In genomic region chr4:71517921-71518404, GRCm38 (mm10) we compare ENCODE assay signal across 13 mouse cellular contexts.
DNase-seq lines count a peak whose midpoint lies in the region; ATAC-seq and TF ChIP-seq lines count a peak whose summit lies in the region.
"Had no signal": no experiment of that assay in that cellular context is flagged by ENCODE, and none has a peak within 500 bp of the region (broad histone marks: within the 10 kb centered on the region; RNA-seq: fewer than 3 reads in every experiment).

No protein-coding gene starts in this region.

- no peak overlapping the region for H3K9ac ChIP-seq in kidney, postnatal 0 days (ENCODE audit: low read depth, low read length)
- H3K9ac ChIP-seq in embryonic facial prominence, embryonic 12.5 days, result no peak overlapping the region
- no peak overlapping the region for H3K9ac ChIP-seq in hindbrain, embryonic 14.5 days
- H3K9ac ChIP-seq in neural tube, embryonic 14.5 days (replicated peaks; ENCODE audit: low read depth, low read length), result no peak overlapping the region
- no peak overlapping the region for H3K9ac ChIP-seq in liver, embryonic 11.5 days (ENCODE audit: low read depth, low read length)
- H3K9ac ChIP-seq: embryonic facial prominence, embryonic 15.5 days; heart, embryonic 13.5 days; liver, embryonic 15.5 days had no signal

- H3K4me2 ChIP-seq in kidney, postnatal 0 days (ENCODE audit: low read length), result no peak overlapping the region
- H3K4me2 ChIP-seq in embryonic facial prominence, embryonic 12.5 days (replicated peaks), result no peak overlapping the region
- no peak overlapping the region for H3K4me2 ChIP-seq in hindbrain, embryonic 14.5 days (replicated peaks)
- H3K4me2 ChIP-seq in neural tube, embryonic 14.5 days (ENCODE audit: low read depth, low read length), result no peak overlapping the region
- H3K4me2 ChIP-seq in liver, embryonic 11.5 days, result no peak overlapping the region
- H3K4me2 ChIP-seq: embryonic facial prominence, embryonic 15.5 days; heart, embryonic 13.5 days; liver, embryonic 15.5 days had no signal

- no peaks in the 10 kb centered on the region for H3K27me3 ChIP-seq in kidney, postnatal 0 days (ENCODE audit: insufficient read depth, low read length)
- no peaks in the 10 kb centered on the region for H3K27me3 ChIP-seq in embryonic facial prominence, embryonic 12.5 days
- H3K27me3 ChIP-seq in hindbrain, embryonic 14.5 days (ENCODE audit: control insufficient read depth, insufficient read depth, low read length), result no peaks in the 10 kb centered on the region; the same call in 1 of the 2 replicates
- H3K27me3 ChIP-seq in neural tube, embryonic 14.5 days (ENCODE audit: control insufficient read depth, insufficient read depth, low read length), result no peaks in the 10 kb centered on the region
- no peaks in the 10 kb centered on the region for H3K27me3 ChIP-seq in liver, embryonic 11.5 days (replicated peaks; ENCODE audit: control insufficient read depth, insufficient read depth, low read length)
- H3K27me3 ChIP-seq: embryonic facial prominence, embryonic 15.5 days; heart, embryonic 13.5 days; liver, embryonic 15.5 days had no signal

- TF ChIP-seq CTCF in kidney, postnatal 0 days (IDR thresholded peaks at IDR 0.05; ENCODE audit: low read depth), result no peak

- no peak for ATAC-seq in kidney, postnatal 0 days (replicated peaks; ENCODE audit: low FRiP score, low read depth)
- ATAC-seq in embryonic facial prominence, embryonic 12.5 days (ENCODE audit: insufficient number of reproducible peaks, insufficient read depth, low FRiP score, low TSS enrichment), result peak; percentile 72
- ATAC-seq in hindbrain, embryonic 14.5 days (ENCODE audit: low FRiP score), result peak; percentile 90
- peak; percentile 88 for ATAC-seq in neural tube, embryonic 14.5 days (ENCODE audit: low read depth)
- ATAC-seq in liver, embryonic 11.5 days (replicated peaks; ENCODE audit: low FRiP score), result no peak

- no peaks in the 10 kb centered on the region for H3K9me3 ChIP-seq in kidney, postnatal 0 days (replicated peaks; ENCODE audit: low read length)
- no peaks in the 10 kb centered on the region for H3K9me3 ChIP-seq in embryonic facial prominence, embryonic 12.5 days
- no peaks in the 10 kb centered on the region for H3K9me3 ChIP-seq in hindbrain, embryonic 14.5 days (ENCODE audit: control insufficient read depth, low read length)
- H3K9me3 ChIP-seq in neural tube, embryonic 14.5 days (ENCODE audit: control insufficient read depth, low read length), result no peaks in the 10 kb centered on the region
- no peaks in the 10 kb centered on the region for H3K9me3 ChIP-seq in liver, embryonic 11.5 days (ENCODE audit: control insufficient read depth, low read length)
- H3K9me3 ChIP-seq: embryonic facial prominence, embryonic 15.5 days; heart, embryonic 13.5 days; liver, embryonic 15.5 days had no signal

- no peaks in the 10 kb centered on the region for H3K4me1 ChIP-seq in kidney, postnatal 0 days (replicated peaks; ENCODE audit: insufficient read depth, low read length)
- no peaks in the 10 kb centered on the region for H3K4me1 ChIP-seq in embryonic facial prominence, embryonic 12.5 days
- peaks cover 2% of the 10 kb centered on the region; the same call in 1 of the 2 replicates for H3K4me1 ChIP-seq in hindbrain, embryonic 14.5 days (replicated peaks; ENCODE audit: control insufficient read depth, insufficient read depth, low read length)
- H3K4me1 ChIP-seq in neural tube, embryonic 14.5 days (ENCODE audit: control insufficient read depth, insufficient read depth, low read length), result no peaks in the 10 kb centered on the region
- H3K4me1 ChIP-seq in liver, embryonic 11.5 days (replicated peaks; ENCODE audit: control insufficient read depth, insufficient read depth, low read length), result no peaks in the 10 kb centered on the region
- H3K4me1 ChIP-seq: embryonic facial prominence, embryonic 15.5 days; heart, embryonic 13.5 days; liver, embryonic 15.5 days had no signal

- no peak overlapping the region for H3K4me3 ChIP-seq in kidney, postnatal 0 days (replicated peaks; ENCODE audit: low read depth, low read length)
- no peak overlapping the region for H3K4me3 ChIP-seq in embryonic facial prominence, embryonic 12.5 days
- no peak overlapping the region for H3K4me3 ChIP-seq in hindbrain, embryonic 14.5 days (replicated peaks; ENCODE audit: low read length)
- no peak overlapping the region for H3K4me3 ChIP-seq in neural tube, embryonic 14.5 days (ENCODE audit: low read depth, low read length)
- no peak overlapping the region for H3K4me3 ChIP-seq in liver, embryonic 11.5 days (ENCODE audit: low read depth, low read length)
- H3K4me3 ChIP-seq: embryonic facial prominence, embryonic 15.5 days; gastrocnemius, adult 2 months; heart, embryonic 13.5 days; liver, embryonic 15.5 days had no signal

- H3K36me3 ChIP-seq in kidney, postnatal 0 days (ENCODE audit: insufficient read depth, low read length), result no peaks in the 10 kb centered on the region
- no peaks in the 10 kb centered on the region for H3K36me3 ChIP-seq in embryonic facial prominence, embryonic 12.5 days
- H3K36me3 ChIP-seq in hindbrain, embryonic 14.5 days (replicated peaks; ENCODE audit: control insufficient read depth, insufficient read depth), result no peaks in the 10 kb centered on the region
- H3K36me3 ChIP-seq in neural tube, embryonic 14.5 days (ENCODE audit: control insufficient read depth, insufficient read depth, low read length), result no peaks in the 10 kb centered on the region
- no peaks in the 10 kb centered on the region for H3K36me3 ChIP-seq in liver, embryonic 11.5 days (ENCODE audit: control insufficient read depth, insufficient read depth, low read length)
- H3K36me3 ChIP-seq: embryonic facial prominence, embryonic 15.5 days; heart, embryonic 13.5 days; liver, embryonic 15.5 days had no signal

- DNase-seq in kidney, postnatal 0 days (ENCODE audit: low spot score), result peak; percentile 18
- no peak for DNase-seq in kidney, adult 9 months
- DNase-seq in hindbrain, embryonic 14.5 days (ENCODE audit: low spot score), result peak; percentile 64
- DNase-seq in heart, adult 18-20 months, result no peak
- DNase-seq in lung, postnatal 14 days, result no peak
- no peak for DNase-seq in liver, embryonic 11.5 days (ENCODE audit: low spot score)
- DNase-seq: gastrocnemius, adult 2 months; thymus, postnatal 36 days had no signal

- 69% methylated on average over 2 of the region's 2 CpGs for WGBS in kidney, postnatal 0 days
- 35% methylated on average over 2 of the region's 2 CpGs for WGBS in embryonic facial prominence, embryonic 12.5 days
- WGBS in hindbrain, embryonic 14.5 days, result 26% methylated on average over 2 of the region's 2 CpGs
- WGBS in neural tube, embryonic 14.5 days, result 38% methylated on average over 2 of the region's 2 CpGs
- WGBS in liver, embryonic 11.5 days, result 76% methylated on average over 2 of the region's 2 CpGs

- H3K27ac ChIP-seq in kidney, postnatal 0 days, result no peak overlapping the region
- no peak overlapping the region for H3K27ac ChIP-seq in embryonic facial prominence, embryonic 12.5 days
- no peak overlapping the region for H3K27ac ChIP-seq in hindbrain, embryonic 14.5 days
- H3K27ac ChIP-seq in neural tube, embryonic 14.5 days (ENCODE audit: low read depth, low read length), result no peak overlapping the region
- H3K27ac ChIP-seq in liver, embryonic 11.5 days (ENCODE audit: low read depth, low read length), result no peak overlapping the region
- H3K27ac ChIP-seq: embryonic facial prominence, embryonic 15.5 days; gastrocnemius, adult 2 months; heart, embryonic 13.5 days; liver, embryonic 15.5 days had no signal

Comparison
In these comparisons a context has a peak if more than half of its experiments do, and no peak if none do; other contexts are left out.
1. DNase-seq: peak in kidney, postnatal 0 days (single experiment) and hindbrain, embryonic 14.5 days (single experiment); none in kidney, adult 9 months (single experiment), heart, adult 18-20 months (0 of 2), lung, postnatal 14 days (single experiment) and liver, embryonic 11.5 days (single experiment).
2. ATAC-seq: peak in embryonic facial prominence, embryonic 12.5 days (single experiment), hindbrain, embryonic 14.5 days (single experiment) and neural tube, embryonic 14.5 days (single experiment); none in kidney, postnatal 0 days (single experiment) and liver, embryonic 11.5 days (single experiment).